Mouse (Mus musculus) ES-E14 (cell line): Measurements from ENCODE around the gene Ndufv1. TPM values are rescaled to one million over a fixed set of nuclear protein-coding genes. Genes with fewer than 3 reads are reported as not detected.

Experiments used
- DNase-seq: peaks from one replicate; pipeline ENCODE4 v3.0.0-alpha.2; 2013; ENCODE audit warnings: low read depth, low spot score
- H3K27ac ChIP-seq: 2 replicates; pipeline ENCODE4 v1.5.1; 2012; ENCODE audit warnings: low read depth, mild to moderate bottlenecking, low read length, moderate library complexity, mixed read lengths; ENCODE audit not compliant: poor library complexity, insufficient read depth, severe bottlenecking
- H3K36me3 ChIP-seq: 2 replicates; pipeline ENCODE4 v1.6.1; 2012; ENCODE audit warnings: mild to moderate bottlenecking, low read length, moderate library complexity, mixed read lengths; ENCODE audit not compliant: control insufficient read depth, poor library complexity, insufficient read depth, severe bottlenecking
- H3K4me1 ChIP-seq, 2 experiments: fragments of 150-350 bp in 1 of 2; sonication (generic) in 1 of 2; 2 replicates each; pipeline ENCODE4 v1.6.1; 2012; ENCODE audit warnings: low read length in 2 of 2, mild to moderate bottlenecking in 1 of 2, mixed read lengths in 1 of 2; ENCODE audit not compliant: control insufficient read depth in 2 of 2, insufficient read depth in 2 of 2, poor library complexity in 1 of 2
- H3K4me3 ChIP-seq, 2 experiments: fragments of 150-350 bp in 1 of 2; sonication (generic) in 1 of 2; 2 replicates each; pipeline ENCODE4 v1.5.1; 2012; ENCODE audit warnings: low read length in 2 of 2, low read depth in 1 of 2, mild to moderate bottlenecking in 1 of 2, mixed read lengths in 1 of 2; ENCODE audit not compliant: insufficient read depth in 1 of 2, poor library complexity in 1 of 2, severe bottlenecking in 1 of 2
- H3K9ac ChIP-seq: 2 replicates; pipeline ENCODE4 v1.6.1; 2012; ENCODE audit warnings: low read depth, mild to moderate bottlenecking, low read length, mixed read lengths; ENCODE audit not compliant: poor library complexity, insufficient read depth, severe bottlenecking
- H3K9me3 ChIP-seq: fragments of 150-350 bp; sonication (generic); 2 replicates; pipeline ENCODE4 v1.6.1; 2012; ENCODE audit warnings: low read depth, mild to moderate bottlenecking, low read length; ENCODE audit not compliant: control insufficient read depth, insufficient read depth
- CHD2 ChIP-seq: IDR thresholded peaks from 2 replicates; pipeline ENCODE4 v1.6.1; 2014; ENCODE audit warnings: mild to moderate bottlenecking, low read depth, low read length, inconsistent platforms
- HCFC1 ChIP-seq: IDR thresholded peaks from 2 replicates; pipeline ENCODE4 v1.6.1; 2012; ENCODE audit warnings: low read length, inconsistent platforms, borderline replicate concordance; ENCODE audit not compliant: insufficient read depth
- MAFK ChIP-seq: IDR thresholded peaks from 2 replicates; pipeline ENCODE4 v1.6.1; 2014; ENCODE audit warnings: mild to moderate bottlenecking, low read depth, low read length, inconsistent platforms; ENCODE audit not compliant: insufficient read depth
- ZC3H11A ChIP-seq: IDR thresholded peaks from 2 replicates; pipeline ENCODE4 v1.6.1; 2012; ENCODE audit warnings: low read depth, mild to moderate bottlenecking, inconsistent platforms, low read length, borderline replicate concordance
- ZNF384 ChIP-seq: IDR thresholded peaks from 2 replicates; pipeline ENCODE4 v1.6.1; 2012; ENCODE audit warnings: low read depth, low read length, inconsistent platforms
- in situ Hi-C, 2 experiments: fragments of 600-800 bp; cut with MboI; formaldehyde crosslinking; loops; one replicate each; pipeline ENCODE4 v1.15.1; 2025; ENCODE audit warnings: low sequenced_read_pairs in 2 of 2, inconsistent platforms in 1 of 2; ENCODE audit not compliant: unreplicated experiment in 2 of 2
- total RNA-seq: library from RNA; depleted of rRNA; stranded (reverse); fragments of 300-350 nt; gene quantifications from 2 replicates; pipeline ENCODE4 v1.2.3, GENCODE M21; 2012

Gene Ndufv1
- total RNA-seq, 1 experiment: 182 TPM

GRCm38 (mm10) chr19:3988066-3988465 lies 24.5 kb downstream of the Ndufv1 start:
- H3K9ac ChIP-seq: no peak overlapping the region
- in situ Hi-C loops: no loop called here
- no peak overlapping the region for H3K27ac ChIP-seq
- no peak for DNase-seq
- TF ChIP-seq ZC3H11A (no peak), MAFK (no peak), ZNF384 (no peak), CHD2 (no peak), HCFC1 (no peak)
- no peaks in the 10 kb centered on the region for H3K36me3 ChIP-seq
- H3K4me1 ChIP-seq: peaks cover 0 to 27% of the 10 kb centered on the region in 2 experiments; a peak in 2 of 4 replicates
- H3K9me3 ChIP-seq: no peaks in the 10 kb centered on the region
- H3K4me3 ChIP-seq: no peak overlapping the region

DNA sequence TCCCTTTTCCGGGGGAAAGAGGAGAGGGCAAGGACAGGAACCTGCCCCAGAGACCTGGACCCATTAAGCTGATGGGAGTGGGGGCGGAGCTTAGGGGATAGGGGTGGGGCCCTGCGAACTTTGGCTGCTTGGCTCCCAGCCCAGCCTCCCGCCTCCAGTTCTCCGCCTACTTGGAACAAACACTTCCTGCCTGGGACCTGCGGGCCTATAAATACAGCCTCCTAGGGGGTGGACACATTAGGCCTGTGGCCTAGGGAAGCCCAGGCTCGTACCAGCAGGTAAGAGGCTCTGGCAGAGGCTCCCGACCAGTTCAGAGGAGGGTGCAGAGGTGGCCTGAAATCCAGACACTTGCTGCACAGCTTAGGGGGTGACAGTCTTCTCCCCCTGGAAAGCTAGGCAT lies 26.3 kb downstream of the Ndufv1 start, which contains the start of gene Acy3:
Acy3 (plus strand) TSS at position 237 of the 400 bp plus-strand sequence.
- Histone ChIP-seq H3K4me3 (0 out of 4 replicates have a peak within 1 kb of the TSS, but pooled peaks of 1 of the 2 experiments have one; percentile 10), H3K27ac (no peak within 1 kb of the TSS), H3K9ac (0 out of 2 replicates have a peak within 1 kb of the TSS, but pooled peaks have one; percentile 28), H3K9me3 (no peaks in the 10 kb centered on the region), H3K4me1 (peaks cover 0 to 25% of the 10 kb centered on the region in 2 experiments; a peak in 2 of 4 replicates), H3K36me3 (no peaks in the 10 kb centered on the region)
- TF ChIP-seq CHD2: no peak
- TF ChIP-seq MAFK: no peak
- no peak for TF ChIP-seq HCFC1
- no peak for TF ChIP-seq ZNF384
- no peak for TF ChIP-seq ZC3H11A
- peak; percentile 56 for DNase-seq
- in situ Hi-C loops: no loop called here

DNA sequence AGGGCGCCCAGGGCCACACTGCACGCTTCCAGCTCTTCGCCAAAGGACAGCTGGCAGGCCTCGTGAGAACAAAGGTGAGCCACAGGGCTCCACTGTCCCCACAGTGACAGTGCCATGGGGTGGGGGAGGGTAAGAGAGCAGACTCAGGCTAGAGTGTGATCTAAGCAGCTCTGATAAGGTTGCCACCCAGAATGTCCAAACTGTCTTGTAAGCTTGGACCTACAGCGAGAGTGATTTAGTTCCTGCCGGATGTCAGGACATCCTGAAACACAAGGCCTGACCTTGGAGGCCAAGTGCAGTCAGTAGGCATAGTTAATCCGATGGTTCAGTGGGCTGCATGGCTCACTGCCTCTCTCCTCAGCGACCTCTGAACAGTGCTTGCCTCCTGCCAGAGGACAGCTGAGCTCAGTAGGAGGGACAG lies 27.3 kb downstream of the Ndufv1 start:
- Histone ChIP-seq H3K9ac (no peak overlapping the region), H3K4me1 (peaks cover 0 to 25% of the 10 kb centered on the region in 2 experiments; a peak in 2 of 4 replicates), H3K27ac (no peak overlapping the region), H3K36me3 (no peaks in the 10 kb centered on the region), H3K4me3 (no peak overlapping the region), H3K9me3 (no peaks in the 10 kb centered on the region)
- no peak for TF ChIP-seq MAFK
- TF ChIP-seq ZC3H11A: no peak
- TF ChIP-seq ZNF384: no peak
- no peak for TF ChIP-seq HCFC1
- TF ChIP-seq CHD2: no peak
- no peak for DNase-seq
- in situ Hi-C loops: no loop called here

GRCm38 (mm10) chr19:3983527-3984200 lies 28.9 kb downstream of the Ndufv1 start:
- no peak overlapping the region for H3K27ac ChIP-seq
- peaks cover 0 to 25% of the 10 kb centered on the region in 2 experiments; a peak in 2 of 4 replicates for H3K4me1 ChIP-seq
- no peak overlapping the region for H3K9ac ChIP-seq
- in situ Hi-C loops: no loop called here
- H3K9me3 ChIP-seq: no peaks in the 10 kb centered on the region
- H3K36me3 ChIP-seq: no peaks in the 10 kb centered on the region
- no peak overlapping the region for H3K4me3 ChIP-seq
- no peak for DNase-seq
- TF ChIP-seq MAFK (no peak), ZC3H11A (no peak), HCFC1 (no peak), ZNF384 (no peak), CHD2 (no peak)

DNA sequence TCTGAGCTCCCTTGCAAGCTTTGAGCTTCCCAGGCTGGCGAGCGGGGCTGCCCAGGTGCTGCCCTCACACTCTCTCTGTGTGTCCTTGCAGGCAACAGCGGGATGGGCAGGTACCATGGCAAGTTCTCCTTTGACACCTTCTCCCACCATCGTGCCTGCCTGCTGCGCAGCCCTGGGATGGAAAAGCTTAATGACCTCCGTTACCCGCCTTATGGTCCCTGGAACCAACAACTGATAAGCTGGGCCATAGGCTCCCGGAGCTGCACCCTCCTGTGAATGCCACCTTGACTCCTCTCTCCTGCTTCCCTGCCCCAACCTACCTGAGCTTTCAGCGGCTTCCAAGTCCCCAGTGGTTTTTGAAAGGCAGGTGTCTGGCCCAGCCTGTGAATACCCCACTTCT lies 31.7 kb downstream of the Ndufv1 start:
- Histone ChIP-seq H3K36me3 (no peaks in the 10 kb centered on the region), H3K9ac (no peak overlapping the region), H3K4me1 (peaks cover 0 to 11% of the 10 kb centered on the region in 2 experiments; a peak in 2 of 4 replicates), H3K4me3 (no peak overlapping the region), H3K9me3 (no peaks in the 10 kb centered on the region), H3K27ac (no peak overlapping the region)
- in situ Hi-C loops: no loop called here
- DNase-seq: no peak
- TF ChIP-seq ZC3H11A (no peak), MAFK (no peak), ZNF384 (no peak), HCFC1 (no peak), CHD2 (no peak)
